Mouse (Mus musculus): ENCODE measurements around the gene Cacna1a.
"Not testable (repeated sequence)": the region's sequence is repeated elsewhere in the genome, so short reads cannot be mapped to it uniquely, and the experiment has no call there.

Gene Cacna1a

DNA sequence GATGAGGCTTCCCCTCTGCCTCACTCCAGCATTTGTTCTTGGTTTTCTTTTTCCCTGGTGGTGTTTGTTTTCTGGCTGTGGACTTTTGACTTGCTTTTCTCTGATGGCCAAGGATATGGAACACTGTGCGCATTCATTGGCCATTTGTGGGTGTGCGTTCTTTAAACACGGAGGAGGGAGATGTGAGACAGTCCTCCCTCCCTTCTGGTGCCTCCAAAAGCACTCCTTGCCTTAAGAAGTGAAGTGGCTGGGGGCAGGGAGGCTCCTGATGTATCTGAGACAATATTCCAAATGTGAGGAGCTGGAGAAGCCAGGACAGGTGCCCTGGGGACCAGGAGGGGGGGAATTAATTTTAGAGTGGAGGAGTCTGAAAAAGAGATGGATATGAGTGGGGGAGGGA is 89.1 kb downstream of the Cacna1a start:
- no peak for DNase-seq

- DNase-seq: no peak
Measured at GRCm38 (mm10) chr8:84483004-84483403, 94.8 kb downstream of the Cacna1a start.

DNA sequence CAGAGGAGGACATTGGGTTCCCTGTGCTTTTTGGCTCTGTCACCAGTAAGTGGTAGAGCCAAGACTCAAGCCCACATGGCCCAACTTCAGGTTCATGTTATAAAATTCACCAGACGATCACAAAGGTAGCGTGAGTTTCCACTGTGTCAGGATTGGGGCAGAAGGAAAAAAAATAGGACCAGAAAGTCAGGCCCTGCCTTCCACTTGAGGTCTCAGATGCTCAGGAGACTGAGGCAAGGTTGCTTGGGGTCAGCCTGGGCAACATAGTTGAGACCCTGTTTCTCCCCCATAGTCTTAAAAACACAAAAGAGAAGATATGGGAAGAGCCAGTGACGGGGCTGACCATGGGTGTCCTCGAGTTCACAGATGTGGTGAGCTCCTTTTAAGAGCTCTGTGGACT is 97.1 kb downstream of the Cacna1a start:
- no peak for DNase-seq

- peak; percentile 26 for DNase-seq
Measured at GRCm38 (mm10) chr8:84485864-84486263, 97.6 kb downstream of the Cacna1a start.

GRCm38 (mm10) chr8:84489223-84489622 is 101.0 kb downstream of the Cacna1a start:
- DNase-seq: no peak

DNA sequence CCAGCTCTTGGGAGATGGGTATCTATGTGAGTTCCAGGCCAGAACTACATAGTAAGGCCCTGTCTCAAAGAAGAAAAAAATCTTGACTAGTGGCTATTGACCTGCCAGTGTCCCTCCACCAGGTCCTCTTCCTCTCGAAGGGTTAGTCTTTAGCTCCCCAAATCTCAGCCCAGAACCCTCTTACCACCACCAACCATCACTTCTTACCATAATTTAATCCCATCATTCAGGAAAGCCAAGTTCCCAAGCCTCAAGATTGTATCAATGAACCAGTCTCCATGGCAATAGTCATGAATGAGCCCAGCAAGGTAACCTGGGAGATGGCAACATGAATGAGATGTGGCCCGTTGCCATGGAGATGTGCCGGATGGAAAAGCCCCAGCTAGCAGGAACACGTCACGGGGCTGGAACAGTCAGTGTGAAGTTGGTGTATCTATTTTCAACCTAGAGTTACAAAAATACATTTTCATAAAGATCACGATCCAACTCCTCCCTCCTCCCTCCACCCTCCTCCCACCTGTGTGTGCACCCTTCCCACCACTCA is 106.4 kb downstream of the Cacna1a start:
- no peak for DNase-seq

DNA sequence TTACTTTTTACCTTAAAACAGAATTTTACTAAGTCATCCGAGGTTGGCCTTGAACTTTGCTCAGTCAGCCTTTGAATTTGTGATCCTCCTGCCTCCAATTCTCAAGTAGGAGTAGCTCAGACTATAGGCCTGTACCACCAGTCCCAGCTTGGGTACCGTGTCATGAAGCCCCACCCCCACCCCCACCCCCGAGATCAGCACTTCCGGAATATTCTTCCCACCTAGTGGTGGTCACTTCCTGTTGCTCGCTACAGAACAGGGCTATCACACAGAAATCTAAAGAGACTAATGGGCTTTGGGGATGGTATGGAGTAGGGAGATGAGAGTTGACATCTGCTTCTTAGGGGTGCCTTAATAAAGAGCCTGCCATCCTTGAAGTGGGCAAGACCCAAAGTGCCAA is 112.9 kb downstream of the Cacna1a start:
- DNase-seq: no peak

DNA sequence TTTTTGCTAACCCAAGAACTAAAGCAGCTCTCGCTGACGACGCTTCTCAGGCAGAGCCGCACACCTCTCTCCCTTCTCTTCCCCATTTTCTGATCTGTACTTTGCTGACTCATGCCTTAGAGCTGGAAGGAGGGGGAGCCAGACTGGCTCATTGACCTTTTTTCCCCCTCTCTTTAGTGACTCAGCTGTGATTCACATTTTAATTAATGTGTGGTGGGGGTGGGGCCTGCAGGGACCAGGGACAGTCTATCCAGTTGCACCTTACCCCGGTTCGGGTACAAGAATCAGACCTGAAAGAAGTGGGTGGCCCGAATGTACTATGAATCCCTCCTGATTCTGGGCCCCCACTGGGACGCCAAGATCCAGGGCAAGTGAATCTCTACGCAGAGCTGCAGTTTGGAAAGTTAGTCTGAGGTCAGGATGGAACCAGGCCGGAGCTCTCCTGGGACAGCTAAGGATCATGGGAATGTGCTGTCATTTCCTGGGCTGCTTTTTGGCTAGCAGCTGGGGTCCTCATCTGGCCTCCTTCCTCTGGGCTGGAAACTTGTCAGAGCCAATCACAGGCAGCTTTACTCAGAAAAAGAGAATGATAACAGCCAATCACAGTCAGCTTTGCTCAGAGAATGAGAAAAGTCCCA is 113.5 kb downstream of the Cacna1a start:
- DNase-seq: peak; percentile 24

DNA sequence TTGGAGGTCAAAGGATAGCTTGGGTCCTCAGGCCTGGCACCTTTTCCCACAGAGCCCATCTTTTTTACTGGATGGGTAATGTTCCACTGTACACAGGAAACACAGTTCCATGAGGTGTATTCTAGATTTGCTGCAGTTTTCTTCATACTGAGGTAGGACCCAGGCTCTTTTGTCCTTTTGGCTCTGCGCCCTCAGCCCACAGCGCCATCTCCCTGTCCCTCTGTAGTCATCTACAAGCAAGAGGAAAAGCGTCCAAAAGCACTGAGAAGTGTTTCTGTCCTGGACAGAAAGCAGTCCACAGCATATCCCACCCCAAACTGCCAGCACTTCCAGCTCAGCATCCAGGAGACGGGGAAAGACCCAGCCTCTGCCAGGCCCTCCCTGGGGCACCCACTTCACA is 114.4 kb downstream of the Cacna1a start:
- DNase-seq: no peak

DNA sequence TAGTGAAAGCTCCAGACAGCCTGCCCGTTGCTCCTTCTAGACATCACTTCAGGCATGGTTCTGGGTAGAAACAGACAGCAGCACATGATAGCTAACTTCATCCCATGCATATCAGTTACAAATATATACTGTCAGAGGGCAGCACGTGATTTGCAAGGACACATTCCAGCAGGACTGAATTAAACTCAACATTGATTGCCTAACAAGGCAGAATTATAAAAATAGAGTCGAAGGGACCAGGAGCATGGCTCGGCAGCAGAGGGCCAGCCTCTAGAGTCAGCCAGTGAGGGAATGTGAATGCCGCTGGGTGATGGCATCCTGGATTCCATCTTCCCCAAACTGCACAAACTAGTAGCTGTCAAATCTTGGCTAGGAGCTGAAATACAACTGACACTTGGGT is 119.0 kb downstream of the Cacna1a start:
- DNase-seq: no peak

- DNase-seq: not testable (repeated sequence)
Measured at GRCm38 (mm10) chr8:84509764-84510163, 121.5 kb downstream of the Cacna1a start.

DNA sequence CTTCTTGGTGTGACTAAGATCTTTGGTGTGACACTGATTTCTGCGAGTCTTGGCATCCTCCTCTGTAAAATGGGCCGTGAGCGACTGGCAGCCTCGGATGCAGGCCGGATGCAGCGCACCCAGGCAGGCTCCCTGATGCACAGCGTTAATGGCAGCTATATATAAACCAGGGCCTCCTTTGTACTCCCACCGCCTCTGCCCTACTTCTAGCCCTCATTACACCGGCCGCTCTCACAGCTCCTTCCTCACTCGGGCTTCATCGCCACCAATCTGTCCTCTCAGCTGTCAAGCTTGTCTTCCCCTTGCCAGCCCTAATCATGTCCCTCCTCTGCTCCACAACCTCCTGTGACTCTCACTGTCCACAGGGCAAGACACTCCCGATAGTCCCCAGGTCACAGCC is 123.4 kb downstream of the Cacna1a start:
- no peak for DNase-seq

DNA sequence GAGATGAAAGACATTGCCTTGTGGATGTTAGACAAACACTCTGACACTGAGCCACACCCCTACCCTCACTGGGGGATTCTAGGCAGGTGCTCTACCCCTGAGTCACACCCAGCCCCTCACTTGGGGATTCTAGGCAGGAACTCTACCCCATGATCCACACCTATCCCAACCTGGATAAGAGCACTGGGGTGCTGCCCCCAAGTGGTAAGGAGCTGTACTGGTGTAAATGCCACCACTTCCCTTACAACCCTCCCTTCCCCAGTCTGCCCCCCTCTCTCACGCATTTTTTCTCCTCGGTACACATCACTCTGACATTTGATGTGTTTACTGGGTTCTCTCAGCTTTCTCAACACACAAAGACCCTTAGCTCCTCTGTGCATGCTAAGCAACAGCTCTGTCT is 125.5 kb downstream of the Cacna1a start:
- DNase-seq: peak; percentile 16

GRCm38 (mm10) chr8:84518180-84518579 is 129.9 kb downstream of the Cacna1a start:
- DNase-seq: no peak

GRCm38 (mm10) chr8:84518720-84519119 is 130.5 kb downstream of the Cacna1a start:
- no peak for DNase-seq

GRCm38 (mm10) chr8:84519767-84520626 is 131.8 kb downstream of the Cacna1a start:
- no peak for DNase-seq

DNA sequence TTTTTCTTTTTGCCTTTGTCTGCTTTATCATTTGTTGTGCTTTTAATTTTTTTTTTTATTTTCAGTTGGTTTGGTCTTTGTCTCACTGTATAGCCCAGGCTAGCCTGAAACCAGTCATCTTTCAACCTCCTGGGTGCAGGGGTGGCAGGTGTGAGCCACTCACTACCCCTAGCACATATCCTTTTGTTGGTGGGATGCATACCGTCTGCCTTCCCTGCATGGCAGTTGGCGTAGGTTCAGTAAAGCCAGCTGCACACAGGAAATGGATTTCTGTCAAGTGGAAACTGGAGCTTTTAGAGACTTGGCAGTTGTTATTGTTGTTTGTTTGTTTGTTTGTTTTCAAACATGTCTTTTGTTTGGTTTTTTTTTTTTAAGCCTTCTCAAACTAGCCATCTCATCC is 132.8 kb downstream of the Cacna1a start:
- no peak for DNase-seq

DNA sequence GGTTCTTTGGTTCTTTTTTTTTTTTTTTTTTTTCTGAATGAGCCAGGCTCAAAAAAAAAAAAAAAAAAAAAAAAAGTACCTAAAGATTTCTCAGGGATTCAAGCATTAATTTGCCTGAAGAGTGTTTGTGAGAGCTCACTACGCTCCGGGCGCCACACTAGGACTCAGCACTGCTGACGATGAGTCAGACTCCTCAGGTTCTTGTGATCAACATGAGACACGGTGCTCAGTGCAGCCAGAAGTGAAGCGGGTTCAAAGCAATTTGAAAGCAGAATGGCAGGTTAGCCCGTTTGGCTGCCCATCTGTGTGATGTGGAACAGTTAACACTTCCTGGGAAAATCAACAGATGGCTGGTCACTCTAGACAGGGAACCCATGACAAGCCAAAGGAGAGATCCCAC is 139.8 kb downstream of the Cacna1a start:
- no peak for DNase-seq

DNA sequence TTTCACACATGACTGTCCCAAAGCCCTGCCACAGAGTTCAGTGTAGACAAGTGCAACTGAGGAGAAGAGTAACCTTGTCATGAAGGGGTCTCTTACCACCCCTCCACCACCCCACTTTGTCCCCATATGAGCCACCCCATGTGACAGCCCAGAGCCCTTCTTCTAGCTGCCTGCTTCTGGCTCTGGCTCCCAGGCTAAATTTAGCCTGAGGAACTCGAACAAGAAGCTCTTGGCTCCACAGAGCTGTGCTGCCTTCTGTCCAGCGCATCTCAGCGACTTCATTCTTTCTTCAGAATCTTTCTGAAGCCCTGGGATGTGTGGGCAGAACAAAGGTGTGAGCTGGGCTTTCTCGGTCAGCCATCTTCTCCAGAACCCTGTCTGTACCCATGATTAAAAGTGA is 141.3 kb downstream of the Cacna1a start:
- DNase-seq: no peak

DNA sequence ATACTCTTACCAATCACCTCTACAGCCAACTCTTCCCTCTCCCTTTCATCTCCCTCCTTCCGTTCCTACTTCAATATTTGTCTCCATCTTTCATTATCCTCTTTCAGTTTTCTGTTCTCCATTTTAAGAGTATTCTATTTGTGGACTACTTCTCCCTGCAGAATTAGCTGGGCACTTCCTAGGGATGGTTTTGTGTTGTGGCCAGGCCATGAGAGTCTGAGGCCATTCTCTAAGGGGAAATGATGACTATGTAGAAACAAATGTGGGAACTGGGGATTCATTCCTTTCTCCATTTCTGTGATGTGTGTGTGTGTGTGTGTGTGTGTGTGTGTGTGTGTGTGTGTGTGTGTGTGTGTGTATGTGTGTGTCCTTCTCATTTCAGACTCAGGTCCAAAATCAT is 144.5 kb downstream of the Cacna1a start:
- no peak for DNase-seq

DNA sequence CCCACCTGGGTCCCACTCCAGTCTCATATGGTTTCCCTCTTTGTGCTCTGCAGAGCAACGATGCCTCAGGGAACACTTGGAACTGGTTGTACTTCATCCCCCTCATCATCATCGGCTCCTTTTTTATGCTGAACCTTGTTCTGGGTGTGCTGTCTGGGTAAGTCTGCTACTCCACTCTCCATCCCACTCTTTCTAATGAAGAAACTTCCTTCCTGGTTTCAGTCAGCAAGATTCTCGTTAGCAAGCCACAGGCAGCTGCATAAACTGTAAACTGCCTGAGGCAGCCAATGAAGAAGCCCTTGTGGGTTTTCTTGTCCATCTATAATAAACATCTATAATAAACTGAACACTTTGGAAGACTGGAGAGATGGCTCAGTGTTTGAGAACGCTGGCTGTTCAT is 145.1 kb downstream of the Cacna1a start:
- no peak for DNase-seq

GRCm38 (mm10) chr8:84536917-84537316 is 148.7 kb downstream of the Cacna1a start:
- DNase-seq: no peak

DNA sequence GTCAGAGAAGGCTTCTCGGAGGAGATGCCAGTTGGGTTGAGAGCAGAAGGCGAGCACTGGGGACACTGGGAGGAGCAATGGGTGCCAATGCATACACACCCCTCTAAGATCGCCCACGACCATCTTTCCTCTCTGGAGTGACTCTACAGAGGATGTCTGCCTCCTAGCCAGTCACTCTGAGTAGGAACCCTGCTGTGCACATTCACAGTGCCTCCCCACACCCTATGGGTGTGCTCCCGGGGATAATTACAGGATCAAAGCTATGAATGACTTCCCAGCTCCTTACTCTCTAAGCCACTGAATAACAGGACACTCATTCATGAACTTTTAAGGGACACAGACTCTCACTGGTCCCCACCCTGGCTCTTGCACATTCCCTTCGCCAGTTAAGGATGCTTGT is 151.1 kb downstream of the Cacna1a start:
- no peak for DNase-seq

GRCm38 (mm10) chr8:84542481-84542880 is 154.2 kb downstream of the Cacna1a start:
- DNase-seq: no peak
